Mouse (Mus musculus) C2C12 (cell line): ENCODE data around the gene Aknad1.

ENCODE experiments used
- CEBPB ChIP-seq: IDR thresholded peaks from one replicate; pipeline ENCODE4 v1.6.1; 2011; ENCODE audit warnings: low read depth, mild to moderate bottlenecking, control low read depth, moderate library complexity
- CTCF ChIP-seq: IDR thresholded peaks from one replicate; pipeline ENCODE4 v1.5.1; 2011; ENCODE audit not compliant: control insufficient read depth, insufficient read depth, insufficient read length
- MAX ChIP-seq: IDR thresholded peaks from one replicate; pipeline ENCODE4 v1.6.1; 2011; ENCODE audit warnings: mild to moderate bottlenecking, control low read depth
- MYOD1 ChIP-seq: IDR thresholded peaks from one replicate; pipeline ENCODE4 v1.6.1; 2011; ENCODE audit warnings: low read depth; ENCODE audit not compliant: control insufficient read depth, insufficient read length
- MYOG ChIP-seq: IDR thresholded peaks from one replicate; pipeline ENCODE4 v1.6.1; 2011; ENCODE audit not compliant: control insufficient read depth, insufficient read length; ENCODE audit errors: extremely low read depth
- USF1 ChIP-seq: IDR thresholded peaks from one replicate; pipeline ENCODE4 v1.6.1; 2011; ENCODE audit warnings: low read depth, mild to moderate bottlenecking, control low read depth, moderate library complexity

GRCm38 (mm10) chr3:108770725-108771368 is 31.4 kb downstream of the Aknad1 start:
- peak; percentile 22 for TF ChIP-seq CTCF
- no peak for TF ChIP-seq MYOG
- no peak for TF ChIP-seq USF1
- peak; percentile 51 for TF ChIP-seq MYOD1
- peak; percentile 69 for TF ChIP-seq MAX
- TF ChIP-seq CEBPB: peak; percentile 60
